Mouse (Mus musculus) intestine, embryonic 14.5 days (tissue): ENCODE results near the gene Pcsk4. TPM values are rescaled to one million over a fixed set of nuclear protein-coding genes. Genes with fewer than 3 reads are reported as not detected.

ENCODE experiments used
- ATAC-seq: fragments of 200-750 bp; cut with Nextera tagmentation; replicated peaks from 2 replicates; pipeline ENCODE4 v1.8.0; 2017; ENCODE audit warnings: low read depth, moderate number of reproducible peaks, moderate TSS enrichment, moderate library complexity; ENCODE audit not compliant: low FRiP score, low TSS enrichment
- DNase-seq: peaks from one replicate; pipeline ENCODE4 v3.0.0-alpha.2; 2018; ENCODE audit warnings: low spot score
- H3K27ac ChIP-seq: fragments of 300-500 bp; sonication (generic); 2 replicates; pipeline ENCODE4 v1.5.1; 2014; ENCODE audit warnings: low read depth, mild to moderate bottlenecking, control low read depth
- H3K27me3 ChIP-seq: fragments of 300-500 bp; sonication (generic); replicated peaks from 2 replicates; pipeline ENCODE4 v1.6.1; 2014; ENCODE audit warnings: low read length, control low read depth; ENCODE audit not compliant: control insufficient read depth, insufficient read depth
- H3K36me3 ChIP-seq: fragments of 300-500 bp; sonication (generic); 2 replicates; pipeline ENCODE4 v1.6.1; 2014; ENCODE audit warnings: low read length, control low read depth; ENCODE audit not compliant: control insufficient read depth, insufficient read depth
- H3K4me1 ChIP-seq: fragments of 300-500 bp; sonication (generic); replicated peaks from 2 replicates; pipeline ENCODE4 v1.6.1; 2014; ENCODE audit warnings: low read length, control low read depth, mixed read lengths; ENCODE audit not compliant: control insufficient read depth, insufficient read depth
- H3K4me2 ChIP-seq: fragments of 300-500 bp; sonication (generic); 2 replicates; pipeline ENCODE4 v1.6.1; 2014; ENCODE audit warnings: low read length
- H3K4me3 ChIP-seq: fragments of 300-500 bp; sonication (generic); 2 replicates; pipeline ENCODE4 v1.5.1; 2014; ENCODE audit warnings: low read depth, low read length, control low read depth, mixed read lengths
- H3K9ac ChIP-seq: fragments of 300-500 bp; sonication (generic); 2 replicates; pipeline ENCODE4 v1.6.1; 2014; ENCODE audit warnings: mild to moderate bottlenecking, low read length
- H3K9me3 ChIP-seq: fragments of 300-500 bp; sonication (generic); 2 replicates; pipeline ENCODE4 v1.6.1; 2016; ENCODE audit warnings: low read length, control low read depth; ENCODE audit not compliant: control insufficient read depth
- WGBS: fragments of 180-500 bp; shearing (Covaris S2); extraction: QIAGEN DNeasy Blood & Tissue Kit; methylation state at CpG from one replicate; pipeline ENCODE4 v1.1.7; 2014; 5-methylcytosine and 5-hydroxymethylcytosine counted together
- polyA plus RNA-seq: library from polyadenylated mRNA; unstranded; fragments of >200 nt; fragmentation: Nextera tagmentation; extraction: Ambion mirVana; gene quantifications from 2 replicates; pipeline ENCODE4 v1.2.1, GENCODE M21; 2014

Gene Pcsk4
- polyA plus RNA-seq, 1 experiment from 2014 or later = 7.3 TPM

GRCm38 (mm10) chr10:80368392-80368791 lies 39.1 kb upstream of the Pcsk4 start:
- ATAC-seq (no peak), DNase-seq (no peak)
- H3K9me3 ChIP-seq = no peaks in the 10 kb centered on the region
- H3K27ac ChIP-seq = no peak overlapping the region
- no peak overlapping the region for H3K9ac ChIP-seq
- H3K4me1 ChIP-seq = peaks cover 4% of the 10 kb centered on the region; the same call in 1 of the 2 replicates
- 90% methylated on average over 6 of the region's 6 CpGs for WGBS
- H3K36me3 ChIP-seq = no peaks in the 10 kb centered on the region
- H3K4me3 ChIP-seq = no peak overlapping the region
- no peak overlapping the region for H3K4me2 ChIP-seq
- H3K27me3 ChIP-seq = peaks cover 7% of the 10 kb centered on the region; the same call in 1 of the 2 replicates

- no peak overlapping the region for H3K4me2 ChIP-seq
- ATAC-seq (no peak), DNase-seq (no peak)
- H3K9ac ChIP-seq = no peak overlapping the region
- no peaks in the 10 kb centered on the region for H3K9me3 ChIP-seq
- peaks cover 4% of the 10 kb centered on the region; the same call in 1 of the 2 replicates for H3K4me1 ChIP-seq
- H3K27me3 ChIP-seq = peaks cover 7% of the 10 kb centered on the region; the same call in 1 of the 2 replicates
- WGBS = 57% methylated on average over 5 of the region's 5 CpGs
- no peak overlapping the region for H3K27ac ChIP-seq
- no peak overlapping the region for H3K4me3 ChIP-seq
- no peaks in the 10 kb centered on the region for H3K36me3 ChIP-seq
Measured at GRCm38 (mm10) chr10:80367954-80368353, 38.7 kb upstream of the Pcsk4 start.

GRCm38 (mm10) chr10:80365736-80366135 lies 36.4 kb upstream of the Pcsk4 start:
- no peak for DNase-seq
- Histone ChIP-seq H3K9me3 (no peaks in the 10 kb centered on the region), H3K27ac (no peak overlapping the region), H3K4me1 (no peaks in the 10 kb centered on the region), H3K4me2 (no peak overlapping the region), H3K36me3 (no peaks in the 10 kb centered on the region), H3K27me3 (peaks cover 7% of the 10 kb centered on the region; the same call in 1 of the 2 replicates), H3K4me3 (no peak overlapping the region), H3K9ac (no peak overlapping the region)
- WGBS = 67% methylated on average over 6 of the region's 6 CpGs
- no peak for ATAC-seq

GRCm38 (mm10) chr10:80363734-80364133 lies 34.4 kb upstream of the Pcsk4 start:
- Histone ChIP-seq H3K4me3 (no peak overlapping the region), H3K27ac (no peak overlapping the region), H3K9me3 (no peaks in the 10 kb centered on the region), H3K27me3 (peaks cover 14% of the 10 kb centered on the region), H3K9ac (no peak overlapping the region), H3K4me2 (no peak overlapping the region), H3K36me3 (no peaks in the 10 kb centered on the region), H3K4me1 (no peaks in the 10 kb centered on the region)
- DNase-seq (no peak), ATAC-seq (no peak)
- WGBS = 49% methylated on average over 6 of the region's 6 CpGs

- Histone ChIP-seq H3K36me3 (no peaks in the 10 kb centered on the region), H3K9me3 (no peaks in the 10 kb centered on the region), H3K27me3 (peaks cover 52% of the 10 kb centered on the region), H3K4me1 (peaks cover 10% of the 10 kb centered on the region; the same call in 1 of the 2 replicates), H3K27ac (no peak overlapping the region), H3K9ac (no peak overlapping the region), H3K4me3 (peak overlapping the region; percentile 25), H3K4me2 (peak overlapping the region; percentile 40)
- ATAC-seq (peak; percentile 59), DNase-seq (no peak)
- 6% methylated on average over 31 of the region's 31 CpGs for WGBS
Measured at GRCm38 (mm10) chr10:80357994-80358639, 28.8 kb upstream of the Pcsk4 start.

DNA sequence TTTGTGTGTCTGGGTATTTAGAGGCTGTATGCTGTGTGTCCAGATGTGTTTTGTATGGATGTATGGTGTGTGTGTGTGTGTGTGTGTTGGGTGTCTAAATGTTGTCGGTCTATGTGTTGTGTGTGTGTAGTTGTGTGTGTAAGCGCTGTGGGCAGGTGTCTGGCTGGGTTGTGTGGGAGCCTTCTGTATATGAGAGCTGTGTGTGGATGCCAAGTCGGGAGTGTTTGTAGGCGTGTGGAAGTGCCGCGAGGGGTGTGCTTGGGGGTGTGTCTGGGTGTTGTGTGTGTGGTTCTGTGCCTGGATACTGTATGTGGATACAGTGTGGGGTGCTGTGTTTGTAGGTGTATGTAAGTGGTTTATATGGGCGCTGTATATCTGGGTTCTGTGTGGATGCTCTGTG lies 28.0 kb upstream of the Pcsk4 start:
- 26% methylated on average over 7 of the region's 7 CpGs for WGBS
- no peak overlapping the region for H3K4me3 ChIP-seq
- H3K9me3 ChIP-seq = no peaks in the 10 kb centered on the region
- H3K27me3 ChIP-seq = peaks cover 58% of the 10 kb centered on the region
- ATAC-seq = peak; percentile 25; the same call in 1 of the 2 replicates
- H3K4me2 ChIP-seq = peak overlapping the region; percentile 40
- H3K27ac ChIP-seq = no peak overlapping the region
- no peaks in the 10 kb centered on the region for H3K36me3 ChIP-seq
- peaks cover 10% of the 10 kb centered on the region; the same call in 1 of the 2 replicates for H3K4me1 ChIP-seq
- H3K9ac ChIP-seq = no peak overlapping the region
- no peak for DNase-seq

- ATAC-seq (no peak), DNase-seq (no peak)
- 2% methylated on average over 34 of the region's 34 CpGs for WGBS
- Histone ChIP-seq H3K27me3 (peaks cover 64% of the 10 kb centered on the region), H3K9ac (no peak overlapping the region), H3K9me3 (no peaks in the 10 kb centered on the region), H3K27ac (no peak overlapping the region), H3K36me3 (no peaks in the 10 kb centered on the region), H3K4me2 (peak overlapping the region; percentile 44), H3K4me1 (peaks cover 10% of the 10 kb centered on the region; the same call in 1 of the 2 replicates), H3K4me3 (peak overlapping the region; percentile 32)
Measured at GRCm38 (mm10) chr10:80356737-80357136, 27.4 kb upstream of the Pcsk4 start.

DNA sequence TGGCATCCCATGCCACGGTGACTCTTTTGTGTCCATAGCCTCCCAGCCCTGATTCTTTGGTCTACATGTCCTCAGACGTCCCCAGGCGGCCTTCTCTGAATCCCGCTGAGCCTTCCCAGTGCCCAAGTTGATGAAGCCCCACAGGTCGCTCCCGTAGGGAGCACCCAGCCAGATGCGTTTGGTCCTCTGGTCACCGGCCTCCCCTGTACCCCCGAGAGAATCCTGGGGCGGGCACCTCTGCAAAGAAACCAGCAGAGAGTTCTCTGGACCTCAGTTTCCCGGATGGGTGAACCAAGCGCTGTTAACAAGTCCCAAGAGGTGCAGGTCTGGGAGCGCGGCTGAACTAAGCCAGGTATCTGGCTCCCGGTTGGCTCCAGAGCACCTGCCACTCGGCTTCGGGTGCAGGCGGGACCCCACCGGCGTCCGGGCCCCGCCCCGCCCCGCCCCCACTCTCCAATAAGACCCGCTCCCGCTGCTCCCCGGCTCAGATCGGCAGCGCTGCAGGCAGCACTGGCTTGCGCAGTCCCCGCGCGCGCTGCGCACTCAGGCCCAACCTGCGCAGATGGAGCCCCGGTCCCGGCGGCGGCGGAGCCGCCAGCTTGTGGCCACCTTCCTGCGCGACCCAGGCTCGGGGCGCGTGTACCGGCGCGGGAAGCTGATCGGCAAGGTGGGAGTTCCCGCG lies 26.8 kb upstream of the Pcsk4 start, which contains the start of gene Plk5:
TSS of gene Plk5 (plus strand) at position 459 of the 682 bp plus-strand sequence.
- no peak for DNase-seq
- peaks cover 70% of the 10 kb centered on the region for H3K27me3 ChIP-seq
- H3K9ac ChIP-seq = 0 out of 2 replicates have a peak within 1 kb of the TSS, but pooled peaks have one; percentile 10

More for the DNA sequence above, 26.8 kb upstream of the Pcsk4 start, which contains the start of gene Plk5:
- Histone ChIP-seq H3K4me2 (peak within 1 kb of the TSS; percentile 44), H3K27ac (no peak within 1 kb of the TSS), H3K36me3 (no peaks in the 10 kb centered on the region), H3K4me1 (peaks cover 10% of the 10 kb centered on the region; the same call in 1 of the 2 replicates), H3K4me3 (peak within 1 kb of the TSS; percentile 32), H3K9me3 (no peaks in the 10 kb centered on the region)
- WGBS = 1% methylated on average over 53 of the region's 53 CpGs
- ATAC-seq = no peak
